Mouse (Mus musculus): ENCODE measurements around the gene Jmy.

Gene Jmy

DNA sequence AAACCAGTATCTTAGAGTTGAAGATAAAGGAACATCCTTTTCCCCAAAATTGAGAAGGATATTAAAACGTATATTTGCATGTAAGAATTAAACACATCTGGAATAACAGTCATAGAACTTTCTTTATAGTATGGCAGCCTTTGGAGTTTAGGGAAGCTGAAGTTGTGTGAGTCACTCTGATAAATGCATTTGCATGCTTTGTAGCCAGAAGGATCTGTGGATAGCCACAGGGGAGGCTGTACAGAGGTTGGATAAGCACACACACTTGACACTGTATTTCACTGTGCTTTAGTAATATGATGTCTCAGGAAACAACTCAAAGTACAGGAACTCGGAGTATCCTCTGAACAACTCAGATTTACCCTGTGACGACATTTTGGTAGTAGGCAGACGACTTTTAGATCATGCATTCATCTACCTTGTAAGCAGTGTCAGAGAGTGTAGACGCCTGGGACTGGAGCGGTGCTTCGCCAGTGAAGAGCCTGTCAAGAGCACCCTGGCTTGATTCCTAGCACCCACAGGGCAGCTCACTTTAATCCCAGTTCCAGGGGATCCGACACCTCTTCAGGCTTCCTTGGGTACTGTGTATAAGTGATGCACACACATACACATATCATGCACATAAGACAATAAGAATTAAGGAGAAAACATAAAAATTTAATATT lies 119.1 kb downstream of the Jmy start:
- no peak for DNase-seq (ENCODE audit: extremely low spot score, low spot score)
